Mouse (Mus musculus) hindbrain, embryonic 11.5 days (tissue): ENCODE data around the gene Neurod6. TPM values are rescaled to one million over a fixed set of nuclear protein-coding genes. Genes with fewer than 3 reads are reported as not detected.
"Not testable (repeated sequence)": the region's sequence is repeated elsewhere in the genome, so short reads cannot be mapped to it uniquely, and the experiment has no call there.

Experiments used
- ATAC-seq: fragments of 200-750 bp; cut with Nextera tagmentation; 2 replicates; pipeline ENCODE4 v1.8.0; 2017; ENCODE audit warnings: mild to moderate bottlenecking, moderate TSS enrichment, moderate library complexity; ENCODE audit not compliant: low FRiP score
- DNase-seq: peaks from one replicate; pipeline ENCODE4 v3.0.0-alpha.2; 2015; ENCODE audit warnings: low spot score
- H3K27ac ChIP-seq: fragments of 300-500 bp; sonication (generic); 2 replicates; pipeline ENCODE4 v1.5.1; 2014; ENCODE audit warnings: mild to moderate bottlenecking, low read depth, low read length
- H3K27me3 ChIP-seq: fragments of 300-500 bp; sonication (generic); 2 replicates; pipeline ENCODE4 v1.6.1; 2014; ENCODE audit warnings: mild to moderate bottlenecking, low read length, moderate library complexity, mixed read lengths; ENCODE audit not compliant: control insufficient read depth, insufficient read depth
- H3K36me3 ChIP-seq: fragments of 300-500 bp; sonication (generic); 2 replicates; pipeline ENCODE4 v1.6.1; 2014; ENCODE audit warnings: mild to moderate bottlenecking, low read length, moderate library complexity, mixed read lengths; ENCODE audit not compliant: control insufficient read depth, insufficient read depth
- H3K4me1 ChIP-seq: fragments of 300-500 bp; sonication (generic); replicated peaks from 2 replicates; pipeline ENCODE4 v1.6.1; 2014; ENCODE audit warnings: low read length, mixed read lengths; ENCODE audit not compliant: control insufficient read depth, insufficient read depth
- H3K4me2 ChIP-seq: fragments of 300-500 bp; sonication (generic); replicated peaks from 2 replicates; pipeline ENCODE4 v1.6.1; 2014; ENCODE audit warnings: mild to moderate bottlenecking, low read depth, low read length
- H3K4me3 ChIP-seq: fragments of 300-500 bp; sonication (generic); 2 replicates; pipeline ENCODE4 v1.5.1; 2014; ENCODE audit warnings: low read depth, low read length
- H3K9ac ChIP-seq: fragments of 300-500 bp; sonication (generic); 2 replicates; pipeline ENCODE4 v1.6.1; 2014; ENCODE audit warnings: low read depth, low read length
- H3K9me3 ChIP-seq: fragments of 300-500 bp; sonication (generic); 2 replicates; pipeline ENCODE4 v1.6.1; 2016; ENCODE audit warnings: low read length; ENCODE audit not compliant: control insufficient read depth
- WGBS: fragments of 180-500 bp; shearing (Covaris S2); extraction: QIAGEN DNeasy Blood & Tissue Kit; methylation state at CpG from one replicate; pipeline ENCODE4 v1.1.7; 2014; 5-methylcytosine and 5-hydroxymethylcytosine counted together
- polyA plus RNA-seq: library from polyadenylated mRNA; unstranded; fragments of >200 nt; fragmentation: Nextera tagmentation; extraction: Ambion mirVana; gene quantifications from 2 replicates; pipeline ENCODE4 v1.2.1, GENCODE M21; 2014

The Neurod6 gene
- polyA plus RNA-seq, result 0.36 and 0.86 TPM in 2 replicates

- Histone ChIP-seq H3K4me3 (no peak within 1 kb of the TSS), H3K4me1 (no peaks in the 10 kb centered on the region), H3K27ac (no peak within 1 kb of the TSS), H3K9me3 (no peaks in the 10 kb centered on the region), H3K36me3 (no peaks in the 10 kb centered on the region), H3K4me2 (no peak within 1 kb of the TSS), H3K27me3 (no peaks in the 10 kb centered on the region), H3K9ac (no peak within 1 kb of the TSS)
- 76% methylated on average over 4 of the region's 4 CpGs for WGBS
- DNase-seq (no peak), ATAC-seq (no peak)
These were observed at the start of gene Neurod6 for GRCm38 (mm10) chr6:55680974-55681373. Neurod6 (minus strand) TSS chr6:55681263.

GRCm38 (mm10) chr6:55717209-55717608, 36.1 kb upstream of the Neurod6 start:
- H3K36me3 ChIP-seq, result no peaks in the 10 kb centered on the region
- 39% methylated on average over 5 of the region's 5 CpGs for WGBS
- H3K9ac ChIP-seq, result no peak overlapping the region
- peak; percentile 83 for DNase-seq
- ATAC-seq, result peak; percentile 71; the same call in 1 of the 2 replicates
- H3K4me3 ChIP-seq, result no peak overlapping the region
- no peaks in the 10 kb centered on the region for H3K27me3 ChIP-seq
- no peaks in the 10 kb centered on the region for H3K9me3 ChIP-seq
- H3K27ac ChIP-seq, result no peak overlapping the region
- no peak overlapping the region for H3K4me2 ChIP-seq
- no peaks in the 10 kb centered on the region for H3K4me1 ChIP-seq

- Histone ChIP-seq H3K9ac (no peak overlapping the region), H3K27ac (no peak overlapping the region), H3K4me1 (no peaks in the 10 kb centered on the region), H3K4me2 (no peak overlapping the region), H3K36me3 (no peaks in the 10 kb centered on the region), H3K4me3 (no peak overlapping the region), H3K27me3 (no peaks in the 10 kb centered on the region), H3K9me3 (no peaks in the 10 kb centered on the region)
- ATAC-seq (no peak), DNase-seq (no peak)
- WGBS, result 87% methylated on average over 6 of the region's 6 CpGs
These were observed 34.4 kb upstream of the Neurod6 start for GRCm38 (mm10) chr6:55715446-55715845.

GRCm38 (mm10) chr6:55710913-55711312, 29.9 kb upstream of the Neurod6 start:
- not testable (repeated sequence) for ATAC-seq, H3K36me3 ChIP-seq, H3K9me3 ChIP-seq, DNase-seq, H3K9ac ChIP-seq, H3K4me2 ChIP-seq, H3K4me3 ChIP-seq, H3K27me3 ChIP-seq, H3K4me1 ChIP-seq, H3K27ac ChIP-seq
- WGBS, result 91% methylated on average over 4 of the region's 4 CpGs

GRCm38 (mm10) chr6:55704759-55705104, 23.7 kb upstream of the Neurod6 start:
- H3K4me2 ChIP-seq, result no peak overlapping the region
- WGBS, result 94% methylated on average over 1 of the region's 1 CpGs
- H3K4me3 ChIP-seq, result no peak overlapping the region
- no peaks in the 10 kb centered on the region for H3K36me3 ChIP-seq
- H3K4me1 ChIP-seq, result no peaks in the 10 kb centered on the region
- H3K27me3 ChIP-seq, result no peaks in the 10 kb centered on the region
- H3K9me3 ChIP-seq, result no peaks in the 10 kb centered on the region
- ATAC-seq, result no peak
- H3K9ac ChIP-seq, result no peak overlapping the region
- DNase-seq, result no peak
- H3K27ac ChIP-seq, result no peak overlapping the region

GRCm38 (mm10) chr6:55704061-55704758, 23.1 kb upstream of the Neurod6 start:
- 90% methylated on average over 8 of the region's 8 CpGs for WGBS
- Histone ChIP-seq H3K36me3 (no peaks in the 10 kb centered on the region), H3K27ac (no peak overlapping the region), H3K9ac (no peak overlapping the region), H3K4me3 (no peak overlapping the region), H3K9me3 (no peaks in the 10 kb centered on the region), H3K27me3 (no peaks in the 10 kb centered on the region), H3K4me1 (no peaks in the 10 kb centered on the region), H3K4me2 (no peak overlapping the region)
- ATAC-seq, result no peak
- DNase-seq, result no peak

GRCm38 (mm10) chr6:55700392-55701386, 19.6 kb upstream of the Neurod6 start:
- Histone ChIP-seq H3K9ac (no peak overlapping the region), H3K27ac (no peak overlapping the region)
- ATAC-seq, result no peak

GRCm38 (mm10) chr6:55690015-55690531, 9.0 kb upstream of the Neurod6 start:
- 90% methylated on average over 2 of the region's 2 CpGs for WGBS
- Histone ChIP-seq H3K9me3 (no peaks in the 10 kb centered on the region), H3K4me2 (no peak overlapping the region), H3K36me3 (no peaks in the 10 kb centered on the region), H3K27me3 (no peaks in the 10 kb centered on the region), H3K9ac (no peak overlapping the region), H3K27ac (no peak overlapping the region), H3K4me3 (no peak overlapping the region), H3K4me1 (no peaks in the 10 kb centered on the region)
- ATAC-seq (no peak), DNase-seq (no peak)

More at GRCm38 (mm10) chr6:55700392-55701386, 19.6 kb upstream of the Neurod6 start:
- WGBS, result 50% methylated on average over 4 of the region's 4 CpGs
- Histone ChIP-seq H3K36me3 (no peaks in the 10 kb centered on the region), H3K4me2 (no peak overlapping the region), H3K4me1 (no peaks in the 10 kb centered on the region), H3K27me3 (no peaks in the 10 kb centered on the region), H3K4me3 (no peak overlapping the region), H3K9me3 (no peaks in the 10 kb centered on the region)
- DNase-seq, result no peak
